Mouse (Mus musculus) midbrain, postnatal 0 days (tissue): ENCODE measurements around the gene Prpf8. TPM values are rescaled to one million over a fixed set of nuclear protein-coding genes. Genes with fewer than 3 reads are reported as not detected.
"Not testable (repeated sequence)": the region's sequence is repeated elsewhere in the genome, so short reads cannot be mapped to it uniquely, and the experiment has no call there.

Experiments used
- ATAC-seq: fragments of 200-750 bp; cut with Nextera tagmentation; 2 replicates; pipeline ENCODE4 v1.8.0; 2017; ENCODE audit warnings: moderate number of reproducible peaks, mild to moderate bottlenecking, moderate TSS enrichment, moderate library complexity; ENCODE audit not compliant: low FRiP score
- DNase-seq: peaks from one replicate; pipeline ENCODE4 v3.0.0-alpha.2; 2015; ENCODE audit warnings: low spot score
- H3K27ac ChIP-seq: fragments of 300-500 bp; sonication (generic); 2 replicates; pipeline ENCODE4 v1.5.1; 2014; ENCODE audit warnings: low read depth, mild to moderate bottlenecking, low read length, mixed read lengths
- H3K27me3 ChIP-seq: fragments of 300-500 bp; sonication (generic); 2 replicates; pipeline ENCODE4 v1.6.1; 2014; ENCODE audit warnings: low read length, control low read depth, mixed read lengths; ENCODE audit not compliant: insufficient read depth
- H3K36me3 ChIP-seq: fragments of 300-500 bp; sonication (generic); 2 replicates; pipeline ENCODE4 v1.6.1; 2014; ENCODE audit warnings: low read length, control low read depth, mixed read lengths; ENCODE audit not compliant: insufficient read depth
- H3K4me1 ChIP-seq: fragments of 300-500 bp; sonication (generic); 2 replicates; pipeline ENCODE4 v1.6.1; 2014; ENCODE audit warnings: mild to moderate bottlenecking, control low read depth, antibody characterized with exemption, low read length, mixed read lengths; ENCODE audit not compliant: insufficient read depth
- H3K4me2 ChIP-seq: fragments of 300-500 bp; sonication (generic); 2 replicates; pipeline ENCODE4 v1.6.1; 2014; ENCODE audit warnings: low read depth, mild to moderate bottlenecking, low read length, mixed read lengths; ENCODE audit not compliant: poor library complexity, severe bottlenecking
- H3K4me3 ChIP-seq: fragments of 300-500 bp; sonication (generic); 2 replicates; pipeline ENCODE4 v1.5.1; 2014; ENCODE audit warnings: low read depth, mild to moderate bottlenecking, low read length, moderate library complexity
- H3K9ac ChIP-seq: fragments of 300-500 bp; sonication (generic); replicated peaks from 2 replicates; pipeline ENCODE4 v1.6.1; 2014; ENCODE audit warnings: mild to moderate bottlenecking, low read length, moderate library complexity, mixed read lengths; ENCODE audit not compliant: poor library complexity, severe bottlenecking
- H3K9me3 ChIP-seq: fragments of 300-500 bp; sonication (generic); 2 replicates; pipeline ENCODE4 v1.6.1; 2016; ENCODE audit warnings: low read length, control low read depth
- CTCF ChIP-seq: IDR thresholded peaks from 2 replicates; pipeline ENCODE4 v1.5.1; 2016; ENCODE audit warnings: antibody characterized with exemption, mild to moderate bottlenecking
- WGBS: fragments of 180-500 bp; shearing (Covaris S2); extraction: QIAGEN DNeasy Blood & Tissue Kit; methylation state at CpG from one replicate; pipeline ENCODE4 v1.1.7; 2014; 5-methylcytosine and 5-hydroxymethylcytosine counted together
- polyA plus RNA-seq: library from polyadenylated mRNA; unstranded; fragments of >200 nt; fragmentation: Nextera tagmentation; extraction: Ambion mirVana; gene quantifications from 2 replicates; pipeline ENCODE4 v1.2.1, GENCODE M21; 2015
- total RNA-seq: library from RNA; depleted of rRNA; stranded (reverse); fragments of >200 nt; gene quantifications from 2 replicates; pipeline ENCODE4 v1.2.3, GENCODE M21; 2014

Prpf8 gene
- total and polyA plus RNA-seq, 2 experiments from 2014 or later = 27.6 to 121 TPM

GRCm38 (mm10) chr11:75452081-75452480, 34.5 kb upstream of the Prpf8 start:
- no peaks in the 10 kb centered on the region for H3K9me3 ChIP-seq
- ATAC-seq = no peak
- H3K4me3 ChIP-seq = no peak overlapping the region
- WGBS = 93% methylated on average over 8 of the region's 8 CpGs
- no peak overlapping the region for H3K27ac ChIP-seq
- DNase-seq = no peak
- no peaks in the 10 kb centered on the region for H3K27me3 ChIP-seq
- H3K4me2 ChIP-seq = no peak overlapping the region
- peaks cover 13% of the 10 kb centered on the region; the same call in 1 of the 2 replicates for H3K4me1 ChIP-seq
- TF ChIP-seq CTCF = no peak
- H3K9ac ChIP-seq = no peak overlapping the region
- H3K36me3 ChIP-seq = peaks cover 22% of the 10 kb centered on the region

- TF ChIP-seq CTCF = no peak
- peak overlapping the region; percentile 73; the same call in 1 of the 2 replicates for H3K4me3 ChIP-seq
- no peaks in the 10 kb centered on the region for H3K27me3 ChIP-seq
- WGBS = 94% methylated on average over 31 of the region's 31 CpGs
- H3K9me3 ChIP-seq = no peaks in the 10 kb centered on the region
- H3K9ac ChIP-seq = no peak overlapping the region
- H3K4me2 ChIP-seq = peak overlapping the region; percentile 100; the same call in 1 of the 2 replicates
- no peak overlapping the region for H3K27ac ChIP-seq
- H3K4me1 ChIP-seq = peaks cover 13% of the 10 kb centered on the region; the same call in 1 of the 2 replicates
- H3K36me3 ChIP-seq = peaks cover 14% of the 10 kb centered on the region
- ATAC-seq (no peak), DNase-seq (no peak)
These were observed 33.6 kb upstream of the Prpf8 start for GRCm38 (mm10) chr11:75452812-75453557.

- no peaks in the 10 kb centered on the region for H3K9me3 ChIP-seq
- TF ChIP-seq CTCF = peak; percentile 51
- WGBS = 3% methylated on average over 54 of the region's 56 CpGs
- peaks cover 4% of the 10 kb centered on the region for H3K36me3 ChIP-seq
- H3K4me1 ChIP-seq = peaks cover 13% of the 10 kb centered on the region; the same call in 1 of the 2 replicates
- H3K27ac ChIP-seq = peak within 1 kb of the TSS; percentile 34
- DNase-seq (peak; percentile 94), ATAC-seq (peak; percentile 91)
- H3K4me2 ChIP-seq = peak within 1 kb of the TSS; percentile 100
- H3K27me3 ChIP-seq = no peaks in the 10 kb centered on the region
- peak within 1 kb of the TSS; percentile 75 for H3K9ac ChIP-seq
- peak within 1 kb of the TSS; percentile 73 for H3K4me3 ChIP-seq
These were observed 32.4 kb upstream of the Prpf8 start, which contains the start of gene Wdr81 for GRCm38 (mm10) chr11:75453991-75454930. Gene Wdr81 (minus strand): TSS chr11:75454717.

- no peak for TF ChIP-seq CTCF
- WGBS = 78% methylated on average over 10 of the region's 10 CpGs
- H3K27ac ChIP-seq = peak overlapping the region; percentile 34
These were observed 31.4 kb upstream of the Prpf8 start for GRCm38 (mm10) chr11:75455041-75455736.

GRCm38 (mm10) chr11:75455971-75456370, 30.6 kb upstream of the Prpf8 start:
- peaks cover 21% of the 10 kb centered on the region; the same call in 1 of the 2 replicates for H3K4me1 ChIP-seq
- H3K9me3 ChIP-seq, H3K4me3 ChIP-seq, H3K27me3 ChIP-seq, H3K27ac ChIP-seq, DNase-seq, ATAC-seq, H3K36me3 ChIP-seq, H3K4me2 ChIP-seq, H3K9ac ChIP-seq: not testable (repeated sequence)
- WGBS = 93% methylated on average over 2 of the region's 2 CpGs

More at GRCm38 (mm10) chr11:75455041-75455736, 31.4 kb upstream of the Prpf8 start:
- Histone ChIP-seq H3K4me1 (peaks cover 19% of the 10 kb centered on the region; the same call in 1 of the 2 replicates), H3K9ac (peak overlapping the region; percentile 75; the same call in 1 of the 2 replicates), H3K4me3 (peak overlapping the region; percentile 73), H3K27me3 (no peaks in the 10 kb centered on the region), H3K36me3 (no peaks in the 10 kb centered on the region), H3K9me3 (no peaks in the 10 kb centered on the region), H3K4me2 (peak overlapping the region; percentile 100)
- no peak for DNase-seq
- ATAC-seq = no peak
